Mouse (Mus musculus) adrenal gland, postnatal 36 days (tissue): Measurements from ENCODE around the gene Rhbdd3. TPM values are rescaled to one million over a fixed set of nuclear protein-coding genes. Genes with fewer than 3 reads are reported as not detected.

Source experiments
- DNase-seq, 2 experiments: peaks; one replicate each; pipeline ENCODE4 v3.0.0; 2021; ENCODE audit warnings: mixed read lengths in 1 of 2
- long read RNA-seq, 2 experiments: library from polyadenylated mRNA; stranded (forward); transcript quantifications; one replicate each; pipeline ENCODE4 v2.0.0; 2021; ENCODE audit warnings: borderline sequencing depth in 2 of 2
- total RNA-seq, 2 experiments: library from RNA; stranded (reverse); gene quantifications; 2 replicates each; pipeline ENCODE4 v1.2.3; 2021

Rhbdd3 gene
- 10 to 100 TPM; 17.3 to 27.7 TPM for total RNA-seq
- long read RNA-seq, experiment 1, transcript Rhbdd3-202 (9 exons, 2,333 nt), result major isoform, 25 of 63 reads
- long read RNA-seq, experiment 1, partial matches to known transcripts, result 16 of 63 reads
- long read RNA-seq, experiment 1, other reads (novel, unspliced or antisense), result 14 of 63 reads
- long read RNA-seq, experiment 2, transcript Rhbdd3-202 (9 exons, 2,333 nt), result major isoform, 10 of 17 reads
- long read RNA-seq, experiment 2, partial matches to known transcripts, result 3 of 17 reads
- long read RNA-seq, experiment 2, other reads (novel, unspliced or antisense), result 3 of 17 reads

- DNase-seq, result peak; percentile 96 to 98
These were observed at the start of gene Rhbdd3, which contains the start of gene Ewsr1 for GRCm38 (mm10) chr11:5098736-5099542. TSS of gene Rhbdd3 (plus strand) at chr11:5098926. TSS of gene Ewsr1 (minus strand) at chr11:5099266.

GRCm38 (mm10) chr11:5051629-5052028, 47.1 kb upstream of the Rhbdd3 start:
- DNase-seq, result no peak

GRCm38 (mm10) chr11:5052200-5052854, 46.4 kb upstream of the Rhbdd3 start:
- DNase-seq, result no peak

- no peak for DNase-seq
These were observed 44.6 kb upstream of the Rhbdd3 start for GRCm38 (mm10) chr11:5054151-5054550.

- peak in 1 of 2 experiments; percentile 26 for DNase-seq
These were observed 43.9 kb upstream of the Rhbdd3 start for GRCm38 (mm10) chr11:5054874-5055273.

DNA sequence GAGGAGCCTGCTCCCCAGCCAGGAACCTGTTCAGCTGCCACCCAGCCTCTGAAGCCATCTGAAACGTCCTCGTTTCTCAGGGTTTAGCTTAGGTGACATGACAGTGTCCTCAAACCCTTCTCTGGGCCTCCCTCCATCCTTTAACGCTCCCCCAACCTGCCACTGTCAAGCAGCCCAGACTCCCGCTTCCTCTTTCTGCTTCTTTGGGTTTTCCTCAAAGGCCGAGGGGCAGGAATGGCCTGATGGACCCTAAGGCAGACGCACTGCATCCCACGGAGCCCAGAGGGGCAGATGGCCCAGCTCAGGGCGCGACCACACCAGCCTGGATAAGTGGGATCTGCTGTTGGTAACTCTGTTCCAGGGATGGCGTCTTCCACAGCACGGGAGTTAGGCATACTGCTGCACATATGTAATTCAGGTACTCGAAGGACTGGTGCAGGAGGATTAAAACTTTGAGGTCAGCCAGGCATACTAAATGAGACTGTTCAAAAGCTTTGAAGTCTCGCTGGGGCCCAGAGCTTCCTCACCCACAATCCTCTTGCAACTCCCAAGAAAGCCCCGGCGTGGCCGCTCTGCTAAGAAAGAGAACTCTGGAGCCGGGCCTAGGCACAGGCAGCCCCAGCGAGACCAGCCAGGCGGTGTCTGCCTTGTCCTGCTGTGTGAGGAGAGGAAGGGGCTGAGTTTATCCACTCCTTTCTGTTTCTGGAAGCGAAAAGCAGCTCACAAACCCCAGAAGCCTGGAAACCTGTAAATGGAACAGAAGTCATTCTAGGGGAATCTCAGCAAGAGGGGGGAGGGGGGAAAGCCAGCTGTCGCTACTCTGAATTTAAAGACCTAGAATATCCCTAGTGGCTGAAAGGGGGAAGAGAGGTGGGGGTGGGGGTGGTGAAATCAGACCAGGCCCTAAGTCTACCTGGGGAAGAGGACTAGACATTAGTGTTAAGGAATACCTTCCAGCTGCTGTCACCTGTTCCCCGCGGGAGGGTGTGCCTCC, 42.5 kb upstream of the Rhbdd3 start:
- no peak for DNase-seq

DNA sequence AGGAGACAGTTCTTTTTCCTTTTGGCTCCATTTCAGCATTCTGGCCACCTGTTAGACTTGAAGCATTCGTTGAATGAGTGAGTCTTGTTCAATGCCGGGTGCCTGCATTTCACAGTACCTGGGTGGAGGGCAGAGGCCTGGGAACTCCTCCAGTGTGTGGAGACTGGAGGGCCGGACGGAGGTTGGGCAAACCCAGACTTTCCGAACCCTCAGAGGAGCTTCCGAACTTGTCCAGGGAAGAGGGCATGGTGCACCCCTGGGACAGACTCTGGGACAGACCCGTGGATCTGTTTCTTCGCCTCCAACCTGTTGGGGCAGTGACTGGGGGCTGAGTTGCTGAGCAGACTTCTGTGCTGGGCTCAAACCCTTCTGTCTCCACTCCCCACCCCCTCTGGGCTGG, 41.7 kb upstream of the Rhbdd3 start:
- no peak for DNase-seq

GRCm38 (mm10) chr11:5057541-5057855, 41.2 kb upstream of the Rhbdd3 start:
- no peak for DNase-seq

- peak; percentile 45 to 58 for DNase-seq
These were observed 40.7 kb upstream of the Rhbdd3 start, which contains the start of gene Rasl10a for GRCm38 (mm10) chr11:5057856-5058641. TSS of gene Rasl10a (plus strand) at chr11:5058128.

- no peak for DNase-seq
These were observed 39.9 kb upstream of the Rhbdd3 start for GRCm38 (mm10) chr11:5058783-5059182.

- peak in 1 of 2 experiments; percentile 9 for DNase-seq
These were observed 39.5 kb upstream of the Rhbdd3 start for GRCm38 (mm10) chr11:5059230-5059629.

DNA sequence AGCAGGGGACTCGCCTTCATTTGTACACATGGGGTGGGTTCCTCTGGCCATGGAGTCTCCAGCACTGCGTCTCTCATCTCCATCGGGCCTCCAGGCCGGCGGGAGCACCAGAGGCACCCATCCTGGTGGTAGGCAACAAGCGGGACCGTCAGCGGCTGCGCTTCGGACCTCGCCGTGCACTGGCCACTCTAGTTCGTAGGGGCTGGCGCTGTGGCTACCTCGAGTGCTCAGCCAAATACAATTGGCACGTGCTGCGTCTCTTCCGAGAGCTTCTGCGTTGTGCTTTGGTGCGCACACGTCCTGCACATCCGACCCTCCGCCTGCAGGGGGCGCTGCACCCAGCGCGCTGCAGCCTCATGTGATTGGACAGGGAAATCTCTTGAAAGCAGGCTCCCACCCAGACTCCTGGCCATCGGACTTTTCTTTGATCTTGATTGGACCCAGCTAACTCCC, 39.0 kb upstream of the Rhbdd3 start:
- peak; percentile 43 to 47 for DNase-seq

- peak in 1 of 2 experiments; percentile 20 for DNase-seq
These were observed 37.8 kb upstream of the Rhbdd3 start for GRCm38 (mm10) chr11:5060756-5061412.

GRCm38 (mm10) chr11:5061413-5062139, 37.1 kb upstream of the Rhbdd3 start:
- DNase-seq, result peak; percentile 97 to 98

GRCm38 (mm10) chr11:5062326-5062725, 36.4 kb upstream of the Rhbdd3 start:
- DNase-seq, result no peak

GRCm38 (mm10) chr11:5062860-5063505, 35.7 kb upstream of the Rhbdd3 start:
- DNase-seq, result peak in 1 of 2 experiments; percentile 9

GRCm38 (mm10) chr11:5063561-5064281, 35.0 kb upstream of the Rhbdd3 start:
- peak in 1 of 2 experiments; percentile 16 for DNase-seq
